Mouse (Mus musculus): ENCODE measurements at regions not wholly inside any gene's neighbourhood (a gene's known extent, or its start where the extent isn't known, plus 50 kb on each side); places are given as distances from the start of the nearest gene placed in this dataset.

GRCm38 (mm10) chr13:63951922-63952734 lies 136.9 kb downstream of the Hsd17b3 start:
- WGBS: 11% methylated on average over 9 of the region's 9 CpGs
- Histone ChIP-seq H3K36me3 (ENCODE audit: control insufficient read depth, insufficient read depth, low read length) (no peaks in the 10 kb centered on the region), H3K4me2 (replicated peaks; ENCODE audit: low read depth, low read length) (no peak overlapping the region), H3K27me3 (ENCODE audit: control insufficient read depth, insufficient read depth, low read length) (peaks cover 7% of the 10 kb centered on the region; the same call in 1 of the 2 replicates), H3K9me3 (ENCODE audit: control insufficient read depth, low read length) (no peaks in the 10 kb centered on the region), H3K4me1 (ENCODE audit: control insufficient read depth, insufficient read depth, low read length) (peaks cover 25% of the 10 kb centered on the region), H3K9ac (ENCODE audit: low read depth, low read length) (no peak overlapping the region), H3K4me3 (ENCODE audit: low read length) (no peak overlapping the region), H3K27ac (ENCODE audit: low read depth, low read length) (peak overlapping the region; percentile 69)
- ATAC-seq (ENCODE audit: low FRiP score, low TSS enrichment): peak; percentile 97

GRCm38 (mm10) chr13:63951136-63951535 lies 136.1 kb downstream of the Ercc6l2 start:
- Histone ChIP-seq H3K9me3 (ENCODE audit: control insufficient read depth, low read length) (no peaks in the 10 kb centered on the region), H3K27ac (ENCODE audit: low read depth, low read length) (peak overlapping the region; percentile 69; the same call in 1 of the 2 replicates), H3K36me3 (ENCODE audit: control insufficient read depth, insufficient read depth, low read length) (no peaks in the 10 kb centered on the region), H3K9ac (ENCODE audit: low read depth, low read length) (no peak overlapping the region), H3K4me1 (ENCODE audit: control insufficient read depth, insufficient read depth, low read length) (peaks cover 21% of the 10 kb centered on the region), H3K27me3 (ENCODE audit: control insufficient read depth, insufficient read depth, low read length) (peaks cover 7% of the 10 kb centered on the region; the same call in 1 of the 2 replicates), H3K4me2 (replicated peaks; ENCODE audit: low read depth, low read length) (no peak overlapping the region), H3K4me3 (ENCODE audit: low read length) (no peak overlapping the region)
- no peak for ATAC-seq (ENCODE audit: low FRiP score, low TSS enrichment)
- 17% methylated on average over 8 of the region's 8 CpGs for WGBS
